Mouse (Mus musculus): ENCODE data around the gene Ikzf3. TPM values are rescaled to one million over a fixed set of nuclear protein-coding genes. Genes with fewer than 3 reads are reported as not detected.

Ikzf3 gene
- polyA plus RNA-seq, 1 experiment: not detected

GRCm38 (mm10) chr11:98448191-98448790 lies 97.5 kb downstream of the Ikzf3 start:
- Histone ChIP-seq H3K4me3 (no peak overlapping the region), H3K4me2 (ENCODE audit: low read depth) (no peak overlapping the region), H3ac (ENCODE audit: control insufficient read depth, insufficient read length) (no peak overlapping the region), H3K79me2 (ENCODE audit: control insufficient read depth, insufficient read depth) (no peaks in the 10 kb centered on the region), H3K27me3 (ENCODE audit: control insufficient read depth, insufficient read depth, insufficient read length) (peaks cover 88% of the 10 kb centered on the region), H3K36me3 (ENCODE audit: control insufficient read depth, insufficient read depth) (no peaks in the 10 kb centered on the region)
- TF ChIP-seq USF1 (IDR thresholded peaks at IDR 0.05; ENCODE audit: low read depth) (no peak), MYOG (IDR thresholded peaks at IDR 0.05; ENCODE audit: control insufficient read depth in 1 of 3, insufficient read depth in 1 of 3, insufficient read length in 2 of 3, low read depth in 2 of 3) (no peak), MYOD1 (IDR thresholded peaks at IDR 0.05; ENCODE audit: control insufficient read depth in 1 of 3, insufficient read length in 2 of 3, low read depth in 2 of 3) (no peak), MAX (IDR thresholded peaks at IDR 0.05; ENCODE audit: low read depth) (no peak), POLR2A (IDR thresholded peaks at IDR 0.05; ENCODE audit: insufficient read length, low read depth) (no peak), TCF3 (IDR thresholded peaks at IDR 0.05; ENCODE audit: insufficient read length, low read depth) (no peak), REST (IDR thresholded peaks at IDR 0.05; ENCODE audit: insufficient read depth, insufficient read length) (no peak), POLR2AphosphoS2 (IDR thresholded peaks at IDR 0.05; ENCODE audit: insufficient read length, low read depth) (no peak), CEBPB (IDR thresholded peaks at IDR 0.05; ENCODE audit: insufficient read depth, poor library complexity, severe bottlenecking) (no peak), SRF (IDR thresholded peaks at IDR 0.05; ENCODE audit: control insufficient read depth, insufficient read length, low read depth) (no peak), E2F4 (IDR thresholded peaks at IDR 0.05; ENCODE audit: insufficient read depth) (no peak), TCF12 (IDR thresholded peaks at IDR 0.05; ENCODE audit: insufficient read depth, poor library complexity, severe bottlenecking) (no peak)

DNA sequence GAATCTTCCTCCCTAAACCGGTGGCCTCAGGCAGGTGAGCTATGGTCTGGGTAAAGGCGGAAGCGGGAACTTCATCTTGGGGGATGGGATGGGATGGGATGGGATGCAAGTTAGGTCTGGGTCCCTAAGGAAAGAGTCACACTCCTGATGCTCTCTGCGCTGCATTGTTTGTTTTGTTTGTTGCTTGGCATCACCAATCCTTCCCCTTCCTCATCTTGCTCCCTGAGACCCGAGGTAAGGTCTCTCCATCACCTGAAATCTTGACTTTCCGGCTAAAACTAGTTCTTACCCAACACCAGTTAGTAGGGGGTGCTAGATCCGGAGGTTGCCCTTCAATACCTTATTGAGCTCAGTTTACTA lies 98.4 kb downstream of the Ikzf3 start:
- Histone ChIP-seq H3K4me2 (ENCODE audit: low read depth) (no peak overlapping the region), H3K4me3 (no peak overlapping the region), H3ac (ENCODE audit: control insufficient read depth, insufficient read length) (no peak overlapping the region), H3K79me2 (ENCODE audit: control insufficient read depth, insufficient read depth) (no peaks in the 10 kb centered on the region), H3K36me3 (ENCODE audit: control insufficient read depth, insufficient read depth) (no peaks in the 10 kb centered on the region), H3K27me3 (ENCODE audit: control insufficient read depth, insufficient read depth, insufficient read length) (peaks cover 80% of the 10 kb centered on the region)
- no peak for TF ChIP-seq MAX (IDR thresholded peaks at IDR 0.05; ENCODE audit: low read depth)

GRCm38 (mm10) chr11:98446562-98447474 lies 99.0 kb downstream of the Ikzf3 start:
- H3ac ChIP-seq (ENCODE audit: control insufficient read depth, insufficient read length): no peak overlapping the region
- no peaks in the 10 kb centered on the region for H3K36me3 ChIP-seq (ENCODE audit: control insufficient read depth, insufficient read depth)
- no peak for TF ChIP-seq POLR2A (IDR thresholded peaks at IDR 0.05; ENCODE audit: insufficient read length, low read depth)
- no peak for TF ChIP-seq MAX (IDR thresholded peaks at IDR 0.05; ENCODE audit: low read depth)
- no peak for TF ChIP-seq USF1 (IDR thresholded peaks at IDR 0.05; ENCODE audit: low read depth)
- TF ChIP-seq CEBPB (IDR thresholded peaks at IDR 0.05; ENCODE audit: insufficient read depth, poor library complexity, severe bottlenecking): no peak
- TF ChIP-seq REST (IDR thresholded peaks at IDR 0.05; ENCODE audit: insufficient read depth, insufficient read length): no peak
- no peak for TF ChIP-seq E2F4 (IDR thresholded peaks at IDR 0.05; ENCODE audit: insufficient read depth)
- no peak for TF ChIP-seq POLR2AphosphoS2 (IDR thresholded peaks at IDR 0.05; ENCODE audit: insufficient read length, low read depth)
- no peak for TF ChIP-seq SRF (IDR thresholded peaks at IDR 0.05; ENCODE audit: control insufficient read depth, insufficient read length, low read depth)
- no peak for TF ChIP-seq TCF3 (IDR thresholded peaks at IDR 0.05; ENCODE audit: insufficient read length, low read depth)
- no peak for TF ChIP-seq MYOG (IDR thresholded peaks at IDR 0.05; ENCODE audit: control insufficient read depth in 1 of 3, insufficient read depth in 1 of 3, insufficient read length in 2 of 3, low read depth in 2 of 3)
- no peak for TF ChIP-seq MYOD1 (IDR thresholded peaks at IDR 0.05; ENCODE audit: control insufficient read depth in 1 of 3, insufficient read length in 2 of 3, low read depth in 2 of 3)
- no peak for TF ChIP-seq TCF12 (IDR thresholded peaks at IDR 0.05; ENCODE audit: insufficient read depth, poor library complexity, severe bottlenecking)
- no peak overlapping the region for H3K4me3 ChIP-seq
- H3K79me2 ChIP-seq (ENCODE audit: control insufficient read depth, insufficient read depth): no peaks in the 10 kb centered on the region
- H3K27me3 ChIP-seq (ENCODE audit: control insufficient read depth, insufficient read depth, insufficient read length): peaks cover 73% of the 10 kb centered on the region
- no peak overlapping the region for H3K4me2 ChIP-seq (ENCODE audit: low read depth)

GRCm38 (mm10) chr11:98446213-98446561 lies 99.6 kb downstream of the Ikzf3 start, which contains the start of gene Grb7:
Gene Grb7, plus strand, starts transcription at chr11:98446394.
- no peak for TF ChIP-seq MAX (IDR thresholded peaks at IDR 0.05; ENCODE audit: low read depth)
- no peak for TF ChIP-seq CEBPB (IDR thresholded peaks at IDR 0.05; ENCODE audit: insufficient read depth, poor library complexity, severe bottlenecking)
- no peak for TF ChIP-seq POLR2AphosphoS2 (IDR thresholded peaks at IDR 0.05; ENCODE audit: insufficient read length, low read depth)
- no peak for TF ChIP-seq MYOD1 (IDR thresholded peaks at IDR 0.05; ENCODE audit: control insufficient read depth in 1 of 3, insufficient read length in 2 of 3, low read depth in 2 of 3)
- no peak for TF ChIP-seq REST (IDR thresholded peaks at IDR 0.05; ENCODE audit: insufficient read depth, insufficient read length)
- TF ChIP-seq POLR2A (IDR thresholded peaks at IDR 0.05; ENCODE audit: insufficient read length, low read depth): no peak
- TF ChIP-seq TCF3 (IDR thresholded peaks at IDR 0.05; ENCODE audit: insufficient read length, low read depth): no peak
- no peak for TF ChIP-seq TCF12 (IDR thresholded peaks at IDR 0.05; ENCODE audit: insufficient read depth, poor library complexity, severe bottlenecking)
- no peak for TF ChIP-seq SRF (IDR thresholded peaks at IDR 0.05; ENCODE audit: control insufficient read depth, insufficient read length, low read depth)
- no peak for TF ChIP-seq E2F4 (IDR thresholded peaks at IDR 0.05; ENCODE audit: insufficient read depth)
- no peak for TF ChIP-seq MYOG (IDR thresholded peaks at IDR 0.05; ENCODE audit: control insufficient read depth in 1 of 3, insufficient read depth in 1 of 3, insufficient read length in 2 of 3, low read depth in 2 of 3)
- TF ChIP-seq USF1 (IDR thresholded peaks at IDR 0.05; ENCODE audit: low read depth): no peak
- peaks cover 67% of the 10 kb centered on the region for H3K27me3 ChIP-seq (ENCODE audit: control insufficient read depth, insufficient read depth, insufficient read length)
- H3K4me3 ChIP-seq: no peak within 1 kb of the TSS
- no peaks in the 10 kb centered on the region for H3K36me3 ChIP-seq (ENCODE audit: control insufficient read depth, insufficient read depth)
- H3K4me2 ChIP-seq (ENCODE audit: low read depth): no peak within 1 kb of the TSS
- H3ac ChIP-seq (ENCODE audit: control insufficient read depth, insufficient read length): no peak within 1 kb of the TSS
- no peaks in the 10 kb centered on the region for H3K79me2 ChIP-seq (ENCODE audit: control insufficient read depth, insufficient read depth)
